Mouse (Mus musculus): ENCODE data around the gene Pdhb. TPM values are rescaled to one million over a fixed set of nuclear protein-coding genes. Genes with fewer than 3 reads are reported as not detected.

Gene Pdhb
- total RNA-seq (2021): 100 to 1,000 TPM; 353 to 354 TPM
- long read RNA-seq, experiment 1, transcript Pdhb-207 (2 exons, 620 nt): minor isoform, 6 of 517 reads
- long read RNA-seq, experiment 1, transcript Pdhb-201 (10 exons, 1,513 nt): major isoform, 467 of 517 reads
- long read RNA-seq, experiment 1, partial matches to known transcripts: 18 of 517 reads
- long read RNA-seq, experiment 1, other reads (novel, unspliced or antisense): 25 of 517 reads
- long read RNA-seq, experiment 2, transcript Pdhb-201 (10 exons, 1,513 nt): major isoform, 482 of 508 reads
- long read RNA-seq, experiment 2, partial matches to known transcripts: 11 of 508 reads
- long read RNA-seq, experiment 2, other reads (novel, unspliced or antisense): 15 of 508 reads

DNA sequence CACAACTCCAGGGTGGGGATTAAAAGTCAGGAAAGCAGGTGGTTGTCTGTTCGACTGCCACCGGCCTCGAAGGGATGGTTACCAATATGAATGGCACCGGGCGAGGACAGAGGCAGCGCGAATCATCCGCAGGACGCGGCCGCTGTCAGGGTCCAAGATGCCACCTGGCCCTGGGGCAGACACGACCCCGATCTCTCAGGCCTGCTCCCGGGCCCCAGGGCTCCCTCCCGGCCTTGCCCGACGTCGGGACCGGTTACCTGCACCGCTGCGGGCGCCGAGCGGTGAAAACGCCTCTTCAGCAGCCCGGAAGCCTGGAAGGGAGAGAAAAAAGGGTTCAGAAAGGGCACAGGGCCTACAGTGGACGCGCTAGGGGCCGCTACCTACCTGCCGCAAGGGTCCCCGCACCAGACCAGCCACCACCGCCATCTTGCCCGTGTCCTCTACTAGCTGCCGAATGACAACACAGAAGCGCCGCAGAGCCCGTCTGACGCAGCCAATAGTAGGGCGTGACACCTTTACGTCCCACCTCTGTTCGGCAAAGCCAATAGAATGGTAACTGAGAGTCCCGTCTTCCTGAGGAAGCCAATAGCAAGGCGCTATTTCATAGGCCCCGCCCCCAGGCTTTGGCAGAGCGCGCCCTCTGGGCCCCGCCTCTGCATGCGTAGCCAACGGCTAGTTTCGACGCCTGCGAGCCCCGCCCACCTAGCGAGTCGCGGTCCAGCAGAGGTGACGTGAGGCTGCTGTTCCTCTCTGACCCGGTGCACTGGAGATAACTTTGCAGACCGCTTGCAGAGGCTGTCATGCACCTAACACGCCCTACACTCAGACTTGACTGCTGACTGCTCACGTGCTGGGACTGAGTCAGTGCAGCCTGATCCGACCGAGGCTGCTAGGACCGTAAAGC lies at the start of gene Pdhb:
TSS of gene Pdhb (minus strand) at position 519 of the 904 bp plus-strand sequence.
- DNase-seq: peak; percentile 99

- DNase-seq: no peak
These were observed 49.7 kb upstream of the Pdhb start for GRCm38 (mm10) chr14:8222561-8222960.

- no peak for DNase-seq
These were observed 48.1 kb upstream of the Pdhb start for GRCm38 (mm10) chr14:8220912-8221311.

GRCm38 (mm10) chr14:8220306-8220705 lies 47.5 kb upstream of the Pdhb start:
- DNase-seq: no peak

DNA sequence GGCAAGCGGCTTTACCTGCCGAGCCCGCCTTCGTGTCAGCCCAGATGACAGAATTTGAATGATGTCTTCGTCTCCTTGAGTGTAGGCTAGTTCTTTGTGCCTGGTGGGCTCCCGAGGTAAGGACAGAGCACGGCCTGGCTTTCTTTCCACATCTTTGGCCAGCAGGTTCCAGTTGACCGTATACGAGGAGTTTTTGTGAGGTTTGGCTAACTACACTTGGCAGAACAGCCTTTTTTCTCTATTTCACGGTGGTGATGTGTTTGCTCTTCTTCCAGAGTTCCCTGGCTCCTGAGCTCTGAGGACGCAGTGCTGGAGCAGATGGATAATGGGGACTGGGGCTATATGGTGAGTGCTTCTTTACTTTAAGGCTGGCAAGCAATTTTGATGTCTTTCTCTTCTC lies 47.1 kb upstream of the Pdhb start:
- no peak for DNase-seq

DNA sequence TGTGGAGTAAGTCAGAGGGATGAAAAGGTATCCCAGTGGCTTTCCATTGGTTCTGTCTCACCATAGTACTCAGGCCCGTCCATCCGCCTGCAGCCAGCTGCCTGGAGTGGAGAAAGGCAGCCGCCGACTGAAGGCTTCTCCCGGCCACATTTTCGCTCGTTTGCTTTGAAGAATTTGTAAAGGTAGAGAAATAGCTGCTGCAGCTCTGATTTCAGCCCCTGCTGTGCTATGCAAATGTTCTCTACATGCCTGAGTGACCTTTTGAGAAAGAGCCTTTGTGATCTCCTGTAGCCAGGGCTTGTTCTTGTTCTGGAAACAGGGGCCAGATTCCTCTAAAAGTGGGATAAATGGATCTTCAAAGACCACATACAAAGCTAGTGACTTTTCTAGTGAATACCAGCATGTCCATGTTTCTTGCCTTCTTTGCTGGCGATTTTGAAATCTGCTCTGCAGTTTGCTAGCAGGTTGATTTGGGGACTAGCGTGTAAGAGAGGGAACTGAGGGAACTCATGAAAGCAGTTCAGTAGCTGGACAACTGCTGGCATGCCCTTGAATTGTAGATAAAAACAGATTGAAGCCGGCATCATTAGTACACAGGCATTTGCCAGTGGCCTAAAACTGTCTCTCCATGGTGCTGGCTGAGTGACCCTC lies 46.0 kb upstream of the Pdhb start:
- DNase-seq: no peak

- no peak for DNase-seq
These were observed 45.4 kb upstream of the Pdhb start for GRCm38 (mm10) chr14:8218238-8218637.

- no peak for DNase-seq
These were observed 43.3 kb upstream of the Pdhb start for GRCm38 (mm10) chr14:8216100-8216499.

- no peak for DNase-seq
These were observed 42.5 kb upstream of the Pdhb start for GRCm38 (mm10) chr14:8215208-8215778.

- DNase-seq: peak; percentile 74
These were observed 41.7 kb upstream of the Pdhb start for GRCm38 (mm10) chr14:8214299-8215207.

- DNase-seq: peak; percentile 100
These were observed 41.0 kb upstream of the Pdhb start, which contains the start of gene Kctd6 for GRCm38 (mm10) chr14:8213803-8214224. TSS of gene Kctd6 (plus strand) at chr14:8214140.

GRCm38 (mm10) chr14:8212996-8213395 lies 40.2 kb upstream of the Pdhb start:
- DNase-seq: no peak

DNA sequence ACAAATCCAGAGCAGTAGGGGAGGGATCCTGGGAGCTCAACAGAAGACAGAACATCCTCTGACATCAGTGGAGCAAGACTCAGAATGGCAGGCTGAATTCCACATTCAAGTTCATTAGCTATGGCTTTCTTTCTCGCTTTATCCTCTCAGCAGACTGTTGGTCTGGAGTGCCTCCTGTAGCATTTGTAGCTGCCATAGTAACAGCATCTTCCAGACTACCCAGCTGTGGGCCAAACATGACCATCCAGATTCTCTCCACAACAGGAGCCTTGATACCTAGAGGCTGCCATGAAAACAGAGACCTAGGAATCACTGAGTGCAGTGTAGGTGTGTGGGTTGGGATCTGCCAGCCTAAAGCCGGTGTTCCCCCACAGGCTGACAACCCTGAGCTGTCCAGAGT lies 37.1 kb upstream of the Pdhb start:
- DNase-seq: no peak

DNA sequence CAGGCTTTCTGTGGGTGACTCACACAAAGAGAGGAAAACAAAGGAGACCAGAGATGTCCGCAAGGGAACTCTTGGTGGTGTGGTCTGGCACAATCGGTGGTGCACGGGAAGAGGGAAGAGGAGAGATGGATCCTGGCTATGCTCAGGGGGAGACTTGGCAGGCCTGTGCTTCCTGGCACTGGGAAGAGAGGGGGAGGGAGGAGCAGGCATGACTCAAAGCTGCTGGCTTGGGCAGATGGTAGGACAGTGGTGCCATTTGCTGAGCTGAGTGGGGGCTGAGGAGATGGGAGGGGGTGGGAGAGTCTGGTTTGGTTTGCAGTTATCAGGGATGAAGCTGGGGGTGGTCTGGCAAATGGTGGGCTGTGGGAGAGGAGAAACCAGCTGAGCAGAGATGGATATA lies 36.1 kb upstream of the Pdhb start:
- no peak for DNase-seq

DNA sequence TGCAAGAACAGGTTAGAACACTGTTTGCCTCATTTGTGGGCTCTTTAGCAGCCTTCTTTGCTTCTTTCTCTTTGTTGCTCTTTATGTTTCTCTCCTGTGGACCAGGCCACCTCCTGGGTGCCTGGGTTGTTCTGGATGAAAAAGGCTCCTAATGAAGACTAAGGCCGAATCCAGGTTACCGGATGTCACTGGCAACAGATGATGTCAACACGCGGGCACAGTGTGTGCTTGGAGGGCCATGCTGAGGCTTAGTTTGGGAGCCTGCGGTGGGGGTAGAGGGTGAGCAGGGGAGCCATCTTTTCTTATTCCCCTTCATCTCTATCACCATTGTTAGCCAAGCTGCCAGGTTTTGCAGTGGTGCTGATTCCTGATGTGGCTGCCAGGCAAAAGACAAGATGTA lies 34.7 kb upstream of the Pdhb start:
- DNase-seq: no peak

DNA sequence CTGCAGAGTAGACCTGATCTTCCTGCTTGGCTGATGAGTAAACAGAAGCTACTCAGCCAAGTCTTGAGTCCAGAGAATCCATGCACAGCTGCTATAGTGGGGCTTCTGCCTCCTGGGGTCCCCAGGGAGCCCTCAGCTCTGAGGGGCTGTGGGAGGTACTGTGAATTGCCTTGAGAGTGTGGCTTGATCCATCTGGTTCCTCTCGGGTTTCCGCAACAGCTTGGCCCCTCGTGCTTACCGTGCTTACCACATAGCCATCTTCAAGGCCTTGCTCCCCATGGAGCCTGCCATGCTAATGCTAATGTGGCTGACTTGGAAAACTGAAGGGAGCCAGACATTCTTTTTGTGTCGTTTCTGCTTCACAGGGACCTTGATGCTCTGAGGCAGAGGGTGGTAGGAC lies 34.3 kb upstream of the Pdhb start:
- no peak for DNase-seq

DNA sequence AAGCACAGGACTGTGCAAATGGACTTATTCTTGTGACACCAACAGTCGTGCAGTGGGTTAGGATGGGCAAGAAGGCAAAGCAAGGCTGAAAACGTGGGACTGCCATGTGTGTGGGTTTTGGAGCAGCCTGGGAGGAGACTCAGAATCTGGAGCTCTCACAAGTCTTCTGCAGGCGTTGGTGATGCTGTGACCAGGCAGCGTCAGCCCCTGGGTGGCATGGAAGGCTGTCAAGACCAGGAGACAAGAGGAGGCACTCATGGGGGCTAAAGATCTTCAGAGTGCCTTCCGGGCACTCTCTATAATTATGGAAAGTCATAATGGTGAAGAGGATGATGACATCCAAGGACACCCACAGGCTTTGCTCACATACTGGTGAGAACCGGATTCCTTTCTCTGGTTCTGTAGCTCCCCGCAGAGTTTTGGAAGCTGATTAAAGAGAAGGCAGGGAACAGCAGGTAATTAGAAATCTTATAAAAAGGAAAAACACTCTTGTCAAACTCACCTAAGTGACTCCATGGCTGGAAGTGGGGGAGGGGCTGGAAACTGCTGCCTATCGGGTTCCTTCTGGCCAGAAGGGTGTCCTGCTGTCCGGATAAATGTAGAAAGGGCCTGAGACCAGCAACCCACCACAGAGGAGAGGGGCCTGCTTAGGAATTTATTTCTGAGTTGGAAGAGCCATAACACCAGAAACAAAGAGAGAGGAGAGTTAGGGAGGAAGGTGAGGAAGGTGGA lies 33.5 kb upstream of the Pdhb start:
- DNase-seq: no peak

- DNase-seq: no peak
These were observed 28.9 kb upstream of the Pdhb start for GRCm38 (mm10) chr14:8201715-8202114.

GRCm38 (mm10) chr14:8200769-8201168 lies 27.9 kb upstream of the Pdhb start:
- DNase-seq: no peak

DNA sequence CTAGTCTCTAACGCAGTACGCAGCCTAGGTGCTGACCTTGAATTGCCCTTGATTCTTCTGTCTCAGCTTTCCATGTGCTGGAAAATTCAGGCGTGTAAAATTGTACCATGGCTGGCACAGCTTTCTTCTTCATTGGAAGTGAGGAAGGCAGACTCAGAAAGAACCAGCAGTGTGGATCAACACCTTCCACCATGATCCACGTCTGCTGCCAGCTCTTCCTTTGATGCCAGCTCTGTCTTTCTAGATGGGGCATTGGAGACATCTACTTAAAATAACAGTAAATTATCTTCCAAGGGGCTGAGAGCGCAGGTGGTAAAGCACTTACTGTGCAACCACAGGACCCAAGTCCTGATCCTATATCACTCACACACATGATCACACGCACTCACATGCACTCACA lies 19.9 kb upstream of the Pdhb start:
- no peak for DNase-seq
